Mouse (Mus musculus) embryonic fibroblast, embryonic 13.5 days (primary cell): ENCODE measurements around the gene Dbil5. TPM values are rescaled to one million over a fixed set of nuclear protein-coding genes. Genes with fewer than 3 reads are reported as not detected.

Experiments
- H3K27ac ChIP-seq: 2 replicates; pipeline ENCODE4 v1.5.1; 2012; ENCODE audit warnings: low read length, control low read depth, inconsistent platforms; ENCODE audit not compliant: insufficient read depth
- H3K4me1 ChIP-seq: 2 replicates; pipeline ENCODE4 v1.6.1; 2011; ENCODE audit warnings: low read length; ENCODE audit not compliant: control insufficient read depth, insufficient read depth
- H3K4me3 ChIP-seq: 2 replicates; pipeline ENCODE4 v1.5.1; 2011; ENCODE audit warnings: mild to moderate bottlenecking, control low read depth, low read length; ENCODE audit not compliant: insufficient read depth
- CTCF ChIP-seq: IDR thresholded peaks from 2 replicates; pipeline ENCODE4 v1.5.1; 2011; ENCODE audit warnings: mild to moderate bottlenecking, control low read depth, low read length, moderate library complexity, borderline replicate concordance; ENCODE audit not compliant: insufficient read depth
- POLR2A ChIP-seq: IDR thresholded peaks from 2 replicates; pipeline ENCODE4 v1.6.1; 2011; ENCODE audit warnings: low read depth, mild to moderate bottlenecking, control low read depth, low read length, moderate library complexity
- polyA plus RNA-seq: library from polyadenylated mRNA; stranded (reverse); fragments of >200 nt; gene quantifications from 2 replicates; pipeline ENCODE4 v1.2.4, GENCODE M21; 2011; ENCODE audit warnings: low read depth; ENCODE audit not compliant: missing spikeins, insufficient read length

The Dbil5 gene
- polyA plus RNA-seq, 1 experiment = not detected

GRCm38 (mm10) chr11:76225051-76225450 lies 7.6 kb downstream of the Dbil5 start:
- Histone ChIP-seq H3K27ac (no peak overlapping the region), H3K4me1 (no peaks in the 10 kb centered on the region), H3K4me3 (no peak overlapping the region)
- TF ChIP-seq POLR2A (no peak), CTCF (no peak)

GRCm38 (mm10) chr11:76236136-76236535 lies 18.7 kb downstream of the Dbil5 start:
- TF ChIP-seq POLR2A = no peak
- no peak for TF ChIP-seq CTCF
- Histone ChIP-seq H3K27ac (no peak overlapping the region), H3K4me1 (no peaks in the 10 kb centered on the region), H3K4me3 (no peak overlapping the region)

- Histone ChIP-seq H3K4me3 (no peak overlapping the region), H3K27ac (no peak overlapping the region), H3K4me1 (peaks cover 2% of the 10 kb centered on the region; the same call in 1 of the 2 replicates)
- TF ChIP-seq CTCF (no peak), POLR2A (no peak)
These were observed 22.3 kb downstream of the Dbil5 start for GRCm38 (mm10) chr11:76239750-76240149.

DNA sequence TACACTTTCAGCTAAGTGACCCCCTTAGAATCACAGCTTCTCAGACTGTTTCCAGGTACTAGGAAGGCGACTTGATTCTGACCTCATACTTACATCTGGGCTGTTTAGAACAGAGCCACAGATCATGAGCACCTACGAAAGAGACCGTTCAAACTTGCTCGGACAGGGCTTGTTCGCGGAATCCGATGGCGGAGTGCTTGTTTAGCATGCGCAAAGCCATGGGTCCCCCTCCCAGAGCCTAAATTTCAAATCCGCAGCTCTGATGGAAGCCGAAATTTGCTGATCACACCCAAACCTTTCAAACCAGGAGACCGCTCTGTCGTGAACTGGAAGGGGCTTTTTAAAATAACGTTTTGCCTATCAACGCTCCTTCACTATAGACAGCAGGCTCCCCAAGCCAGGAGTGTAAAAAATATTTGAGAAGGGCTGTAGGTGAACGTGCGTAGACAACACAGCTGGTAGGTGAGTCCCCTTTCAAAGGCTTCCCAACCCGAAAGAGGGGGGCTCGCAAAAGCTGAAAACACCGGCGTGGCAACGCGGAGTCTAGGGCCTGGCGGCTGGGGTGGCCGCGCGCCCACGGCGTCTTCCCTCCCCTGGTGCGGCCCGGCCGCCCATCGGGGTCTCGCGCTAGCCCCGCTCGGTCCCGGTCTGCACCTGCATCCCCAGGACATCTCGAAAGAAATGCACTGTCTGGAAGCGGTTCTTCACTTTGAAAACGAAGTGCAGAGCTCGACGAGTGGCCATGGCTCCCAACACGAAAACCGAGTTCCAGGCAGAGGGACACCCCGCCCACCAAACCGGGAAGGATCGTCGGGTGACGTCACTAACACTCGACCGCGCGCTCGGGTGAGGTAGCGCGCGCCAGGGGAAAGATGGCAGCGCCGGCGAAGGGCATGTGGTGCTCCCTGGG lies 25.7 kb downstream of the Dbil5 start, which contains the start of the genes Mrm3 and Glod4:
Gene Mrm3, plus strand, starts transcription at position 815 of the 910 bp plus-strand sequence.
Gene Glod4, minus strand, starts transcription at position 825 of the 910 bp plus-strand sequence.
- H3K27ac ChIP-seq = no peak within 1 kb of the TSS
- TF ChIP-seq POLR2A (peak; percentile 89), CTCF (no peak)
- H3K4me3 ChIP-seq = peak within 1 kb of the TSS; percentile 95
- peaks cover 2% of the 10 kb centered on the region; the same call in 1 of the 2 replicates for H3K4me1 ChIP-seq

GRCm38 (mm10) chr11:76243811-76244546 lies 26.6 kb downstream of the Dbil5 start:
- no peak; the same call in 1 of the 2 replicates for TF ChIP-seq POLR2A
- no peak for TF ChIP-seq CTCF
- H3K27ac ChIP-seq = no peak overlapping the region
- peaks cover 2% of the 10 kb centered on the region; the same call in 1 of the 2 replicates for H3K4me1 ChIP-seq
- peak overlapping the region; percentile 95 for H3K4me3 ChIP-seq

- no peak for TF ChIP-seq CTCF
- TF ChIP-seq POLR2A = no peak
- no peak overlapping the region for H3K27ac ChIP-seq
- no peak overlapping the region for H3K4me3 ChIP-seq
- peaks cover 2% of the 10 kb centered on the region; the same call in 1 of the 2 replicates for H3K4me1 ChIP-seq
These were observed 29.0 kb downstream of the Dbil5 start for GRCm38 (mm10) chr11:76246439-76246838.

DNA sequence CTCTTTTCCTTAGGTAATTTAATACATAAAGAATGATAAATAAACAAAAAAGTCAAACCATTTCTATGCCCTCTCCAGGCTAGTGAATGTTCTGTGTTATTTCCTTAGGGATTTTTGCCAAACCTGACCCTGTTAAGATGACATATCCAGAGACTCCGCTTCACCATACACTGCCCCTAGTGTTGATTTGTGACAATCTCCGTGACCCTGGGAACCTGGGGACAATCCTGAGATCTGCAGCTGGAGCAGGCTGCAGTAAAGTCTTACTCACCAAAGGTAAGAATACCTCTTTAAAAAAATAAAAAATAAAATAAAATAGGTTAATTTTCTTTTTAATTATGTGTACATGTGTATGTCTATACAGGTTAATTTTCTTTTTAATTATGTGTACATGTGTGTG lies 29.8 kb downstream of the Dbil5 start:
- Histone ChIP-seq H3K4me3 (no peak overlapping the region), H3K27ac (no peak overlapping the region), H3K4me1 (peaks cover 2% of the 10 kb centered on the region; the same call in 1 of the 2 replicates)
- TF ChIP-seq POLR2A (no peak), CTCF (no peak)

DNA sequence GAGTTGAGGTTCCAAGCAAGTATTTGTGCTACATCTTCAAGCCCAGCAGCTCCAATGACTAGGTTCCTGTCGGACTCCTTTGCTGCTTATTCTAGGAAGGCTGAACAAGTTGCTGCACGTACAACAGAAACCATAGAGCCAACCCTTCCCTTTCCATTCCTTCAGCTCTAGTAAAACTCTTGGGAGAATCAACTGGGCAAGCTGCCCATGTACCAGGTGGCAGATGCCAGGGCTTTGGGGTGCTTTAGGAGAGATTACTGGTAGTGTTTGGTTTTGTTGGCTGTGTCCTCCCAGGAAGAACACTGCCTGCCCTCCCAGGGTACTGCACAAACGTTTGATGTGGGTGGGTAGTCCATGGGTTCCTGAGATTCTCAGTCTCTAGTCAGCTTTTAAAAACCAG lies 34.6 kb downstream of the Dbil5 start:
- Histone ChIP-seq H3K4me3 (no peak overlapping the region), H3K27ac (no peak overlapping the region), H3K4me1 (no peaks in the 10 kb centered on the region)
- TF ChIP-seq POLR2A (no peak), CTCF (no peak)

DNA sequence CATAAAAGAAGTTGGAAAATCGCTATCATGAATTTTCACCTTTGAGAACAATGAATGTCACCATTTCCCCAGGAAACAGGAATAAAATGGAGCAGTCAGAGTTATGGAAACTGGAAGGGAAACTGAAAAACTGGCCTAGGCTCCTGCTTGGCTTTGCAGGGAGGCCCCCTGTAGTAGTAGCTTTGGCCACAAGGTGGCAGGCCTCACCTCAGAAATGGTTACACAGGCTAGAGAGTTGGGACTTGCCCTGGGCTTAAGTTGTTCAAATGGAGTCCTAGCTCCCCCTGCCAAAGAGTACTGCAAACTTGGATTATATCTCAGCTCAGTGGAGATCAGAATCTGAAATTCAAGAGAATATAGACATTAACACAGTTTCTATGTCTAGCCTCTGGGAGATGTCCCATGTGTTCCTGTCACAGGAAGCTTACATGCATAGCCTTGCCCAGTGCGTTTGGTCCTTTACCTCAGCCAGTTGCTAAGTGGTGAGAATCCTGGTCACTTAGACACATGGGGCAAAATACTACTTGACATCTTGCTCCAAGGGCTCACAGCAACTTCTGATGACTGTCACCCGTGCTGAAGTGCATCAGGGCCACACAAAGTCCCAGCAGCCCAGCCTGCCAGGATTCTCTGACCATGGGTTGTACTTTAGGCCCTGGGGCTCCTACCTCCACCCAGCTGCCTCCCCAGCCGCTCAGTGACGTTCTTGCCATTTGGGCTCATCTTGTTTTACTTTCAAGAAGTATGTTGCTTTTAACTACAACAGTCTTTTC lies 35.9 kb downstream of the Dbil5 start:
- Histone ChIP-seq H3K4me1 (no peaks in the 10 kb centered on the region), H3K27ac (peak overlapping the region; percentile 15), H3K4me3 (no peak overlapping the region)
- no peak for TF ChIP-seq POLR2A
- TF ChIP-seq CTCF = peak; percentile 67
